Mouse (Mus musculus) ES-Bruce4 (cell line): Measurements from ENCODE around the gene Chd6.

ENCODE experiments used
- CTCF ChIP-seq: IDR thresholded peaks from one replicate; pipeline ENCODE4 v1.8.1; 2011; ENCODE audit warnings: low read depth, low read length
- POLR2A ChIP-seq: IDR thresholded peaks from one replicate; pipeline ENCODE4 v1.8.1; 2011; ENCODE audit warnings: low read length; ENCODE audit not compliant: insufficient read depth

DNA sequence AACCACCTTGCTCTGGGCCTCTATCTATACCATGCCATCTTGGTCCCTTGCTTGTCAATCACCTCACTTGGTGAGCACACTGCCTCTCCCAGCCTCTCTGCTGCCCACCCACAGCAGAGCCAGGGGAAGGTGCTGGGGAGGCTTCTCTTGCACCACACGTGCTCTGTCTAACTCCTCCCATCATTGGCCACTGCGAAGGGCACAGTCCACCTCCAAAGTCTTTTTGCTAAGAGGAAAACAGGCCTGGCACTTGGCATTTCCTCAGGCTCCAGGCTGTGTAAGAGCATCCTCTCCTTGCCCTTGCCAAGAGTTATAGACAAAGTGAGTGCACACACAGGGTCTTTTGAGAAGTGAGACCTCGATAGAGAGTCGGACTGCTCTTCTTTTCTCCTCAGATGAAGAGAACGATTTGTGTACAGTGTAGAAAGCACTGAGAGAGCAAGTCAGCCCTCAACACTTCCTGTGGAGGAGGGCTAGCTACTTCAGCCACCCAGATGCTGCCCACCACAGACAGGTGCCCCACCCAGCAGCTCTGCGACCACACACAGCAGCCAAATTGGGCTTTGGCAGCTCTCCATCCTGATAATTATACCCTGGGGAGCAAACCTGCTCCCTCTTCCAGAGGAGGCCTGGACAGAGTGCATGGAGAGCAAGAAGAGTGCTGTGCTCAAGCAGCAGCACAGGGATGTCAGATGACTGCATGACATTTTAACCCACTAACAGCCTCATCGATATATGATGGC lies 155.6 kb downstream of the Chd6 start:
- no peak for TF ChIP-seq CTCF
- no peak for TF ChIP-seq POLR2A
